Mouse (Mus musculus): ENCODE data around the gene Itga6.

GRCm38 (mm10) chr2:71764525-71764924 lies 19.1 kb downstream of the Itga6 start:
- TF ChIP-seq CTCF (IDR thresholded peaks at IDR 0.05; ENCODE audit: borderline replicate concordance, insufficient read depth, low read depth, low read length): no peak
- TF ChIP-seq POLR2A (IDR thresholded peaks at IDR 0.05; ENCODE audit: borderline replicate concordance, insufficient read depth, low read length): no peak

Measured in cerebellum, adult 2 months (tissue).